Mouse (Mus musculus): ENCODE measurements at regions not wholly inside any gene's neighbourhood (a gene's known extent, or its start where the extent isn't known, plus 50 kb on each side); places are given as distances from the start of the nearest gene placed in this dataset.
A peak's percentile ranks its signal among the peaks of the same experiment; 100 is the strongest.

DNA sequence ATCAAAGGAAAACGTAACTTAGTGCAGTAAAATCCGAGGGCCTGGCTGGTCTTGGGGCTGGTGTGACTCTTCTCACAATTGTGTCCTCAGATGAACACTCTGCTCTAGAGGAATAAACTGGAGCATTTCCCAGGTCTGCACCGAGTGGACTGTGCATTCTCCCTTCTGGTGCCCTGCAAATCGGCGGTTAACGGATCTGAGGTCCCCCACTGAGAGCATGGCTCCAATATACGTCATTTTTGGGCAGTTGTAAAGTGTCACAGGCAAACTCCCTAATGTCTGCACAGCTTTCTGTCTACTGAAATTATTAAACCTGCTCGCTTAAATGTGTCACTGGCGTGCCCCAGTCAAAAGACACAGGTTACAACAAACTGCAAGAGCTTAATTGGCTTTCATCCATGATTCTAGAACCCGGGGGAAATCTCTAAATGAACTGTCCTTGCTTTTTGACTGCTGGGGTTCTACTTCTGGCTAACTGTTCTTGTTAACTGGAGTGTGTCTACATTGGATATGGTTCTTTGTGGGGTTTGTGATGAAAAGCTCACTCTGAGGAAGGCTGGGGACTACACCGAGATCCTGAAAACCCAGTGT, 93.7 kb upstream of the Gm47985 start:
- DNase-seq, result no peak

DNA sequence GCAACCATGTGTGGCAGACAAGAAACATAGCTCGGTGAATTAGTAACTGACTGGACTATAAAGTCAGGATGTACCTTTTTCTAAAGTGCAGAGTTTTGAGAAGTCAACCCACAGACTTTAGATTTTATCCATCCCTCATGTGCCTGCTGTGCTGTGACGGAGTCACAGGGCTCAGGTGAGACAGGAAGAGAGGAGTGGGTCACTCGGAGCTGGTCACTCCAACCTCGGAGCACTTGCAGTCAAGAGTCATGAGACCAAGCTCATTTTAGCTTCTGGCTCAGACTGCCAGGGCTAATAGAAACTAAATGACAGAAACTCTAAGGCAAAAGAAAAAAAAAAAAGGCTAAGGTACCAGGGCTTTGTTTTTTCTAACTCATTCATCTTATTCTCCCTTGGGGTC, 90.3 kb upstream of the Gm47985 start:
- peak in 1 of 2 experiments; percentile 25 for DNase-seq

DNA sequence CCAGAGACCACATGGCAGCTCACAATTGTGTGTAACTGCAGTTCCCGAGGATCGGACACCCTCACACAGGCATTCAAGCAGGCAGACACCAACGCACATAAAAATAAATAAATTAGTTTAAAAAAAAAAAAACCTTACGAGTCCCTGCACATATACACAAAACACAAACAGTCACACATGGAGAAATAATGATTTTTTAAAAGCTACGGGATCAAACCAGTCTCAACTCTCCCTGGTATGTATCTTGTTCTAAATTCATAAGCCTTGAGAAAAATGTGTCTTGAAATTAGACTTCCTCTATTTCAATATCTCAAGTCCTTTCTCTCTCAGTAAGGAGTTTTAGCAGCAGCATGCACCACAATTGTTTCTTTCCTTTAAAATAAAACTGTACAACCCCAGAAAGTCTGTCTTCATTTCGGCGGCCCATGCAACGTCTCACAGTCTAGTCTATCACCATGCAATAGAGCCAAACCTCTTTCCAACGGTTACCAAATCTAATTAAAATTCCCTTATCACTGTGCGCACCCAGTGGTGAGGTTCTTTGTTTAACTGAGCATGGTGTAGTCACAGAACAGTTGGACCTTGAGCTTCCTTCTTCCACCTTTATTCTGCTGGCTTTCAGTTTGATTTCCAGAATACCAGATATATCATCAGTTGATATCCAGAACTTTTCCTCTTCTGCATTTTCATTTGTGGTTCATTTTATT, 86.8 kb upstream of the Gm47985 start:
- DNase-seq, result no peak

DNA sequence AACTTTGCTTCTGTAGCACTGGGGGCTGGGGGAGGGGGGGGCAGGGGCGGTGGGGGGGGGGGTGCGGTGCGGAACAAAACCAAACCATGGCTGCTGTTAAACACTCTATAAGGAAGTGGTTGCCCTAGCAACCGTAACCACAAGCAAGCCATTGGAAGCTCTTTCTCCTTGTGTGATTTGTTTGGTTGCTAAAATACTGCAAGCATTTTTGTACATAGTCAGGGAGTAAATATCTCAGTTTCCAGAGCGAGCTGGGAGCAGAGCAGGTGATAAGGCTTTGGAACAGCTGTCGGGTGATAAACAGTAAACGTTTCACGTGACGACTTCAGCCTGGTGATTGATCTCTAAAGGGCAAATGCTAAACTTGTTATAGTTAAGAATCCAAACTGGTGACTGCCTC, 86.3 kb upstream of the Gm47985 start:
- DNase-seq, result no peak

DNA sequence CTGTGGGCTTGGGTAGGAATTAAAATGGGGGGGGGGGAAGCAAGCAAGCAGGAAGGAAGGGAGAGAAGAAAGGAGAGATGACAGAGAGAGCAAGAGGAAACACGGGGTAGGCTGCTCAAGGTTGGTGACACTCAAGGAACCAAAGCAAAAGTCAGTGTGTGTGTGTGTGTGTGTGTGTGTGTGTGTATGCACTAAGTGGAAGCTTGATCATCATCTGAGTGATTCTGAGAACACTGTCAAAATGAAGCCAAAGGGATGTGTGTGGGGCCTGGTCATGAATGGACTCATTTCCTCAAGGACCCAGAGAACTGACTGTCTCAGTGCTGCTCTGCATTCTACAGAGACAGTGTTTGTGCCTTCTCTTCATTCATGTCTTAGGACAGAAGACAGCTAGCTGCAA, 84.8 kb upstream of the Gm47985 start:
- DNase-seq, result no peak

DNA sequence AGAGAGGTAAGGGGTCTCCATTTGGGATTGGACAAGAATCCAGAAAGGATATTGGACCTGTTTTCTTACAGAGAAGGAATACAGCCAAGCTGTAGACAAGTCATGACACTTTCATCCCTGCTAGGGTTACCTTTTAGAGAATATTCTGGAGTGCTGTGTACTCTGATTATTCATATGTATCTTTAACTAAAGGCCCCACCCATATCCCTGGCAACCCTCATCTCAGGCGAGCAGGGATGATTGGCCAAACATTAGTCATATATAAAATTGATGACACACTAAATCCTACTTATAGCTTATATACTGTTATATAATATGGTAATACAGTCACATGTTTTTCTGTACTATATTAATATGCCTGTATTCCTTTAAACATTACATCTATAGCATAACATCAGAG, 83.6 kb upstream of the Gm47985 start:
- no peak for DNase-seq

DNA sequence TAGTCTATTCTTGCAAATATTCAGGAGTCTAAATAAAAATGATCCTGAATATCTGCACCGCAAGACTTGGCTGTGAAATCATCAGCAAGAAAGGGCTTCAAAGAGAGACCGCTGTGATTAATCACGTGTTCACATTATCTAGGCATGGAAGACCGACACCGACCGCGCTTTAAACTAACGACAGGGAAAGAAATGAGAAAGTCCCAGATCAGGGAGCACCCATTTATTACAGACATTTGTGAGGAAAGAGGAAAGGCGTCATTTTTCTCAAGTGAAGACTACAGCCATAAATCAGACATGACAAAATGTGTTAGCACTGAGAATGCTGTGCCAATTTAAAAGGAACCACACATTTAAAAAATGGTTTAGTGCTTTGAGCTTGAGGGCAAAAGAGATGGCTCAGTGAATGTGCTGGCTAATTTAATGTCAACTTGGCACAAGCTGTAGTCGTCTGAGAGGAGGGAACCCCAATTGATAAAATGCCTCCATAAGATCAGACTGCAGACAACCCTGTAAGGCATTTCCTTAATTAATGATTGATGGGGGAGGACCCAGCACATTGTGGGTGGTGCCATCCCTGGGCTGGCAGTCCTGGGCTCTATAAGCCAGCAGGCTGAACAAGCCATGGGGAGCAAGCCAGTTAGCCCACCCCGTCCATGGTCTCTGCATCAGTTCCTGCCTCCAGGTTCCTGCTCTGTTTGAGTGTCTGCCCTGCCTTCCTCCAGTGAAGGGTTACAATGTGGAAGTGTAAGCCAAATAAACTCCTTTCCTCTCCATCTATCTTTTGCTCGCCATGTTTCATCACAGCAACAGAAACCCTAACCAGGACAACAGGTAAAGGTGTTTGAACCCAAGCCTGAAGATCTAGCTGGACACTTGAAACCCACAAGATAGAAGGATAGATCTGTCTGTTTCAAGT, 81.5 kb upstream of the Gm47985 start:
- peak; percentile 24 to 29 for DNase-seq

DNA sequence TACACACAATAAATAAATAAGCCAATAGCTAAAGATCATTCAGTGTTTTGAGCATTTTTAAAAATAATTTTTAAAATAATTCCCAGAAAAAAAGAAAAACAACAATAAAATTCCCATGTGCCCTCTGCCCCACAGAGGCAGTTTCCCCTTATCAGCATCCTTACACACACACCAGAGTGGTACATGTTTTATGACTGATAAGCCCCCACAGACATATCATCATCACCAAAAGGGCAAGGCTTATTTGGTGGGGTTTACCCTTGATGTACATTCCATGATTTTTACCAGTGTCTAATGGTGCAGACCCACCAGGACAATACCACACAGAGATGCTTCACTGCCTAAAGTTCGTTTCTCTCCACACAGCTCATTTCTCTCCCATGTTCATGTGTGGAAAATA, 80.8 kb upstream of the Gm47985 start:
- DNase-seq, result no peak

DNA sequence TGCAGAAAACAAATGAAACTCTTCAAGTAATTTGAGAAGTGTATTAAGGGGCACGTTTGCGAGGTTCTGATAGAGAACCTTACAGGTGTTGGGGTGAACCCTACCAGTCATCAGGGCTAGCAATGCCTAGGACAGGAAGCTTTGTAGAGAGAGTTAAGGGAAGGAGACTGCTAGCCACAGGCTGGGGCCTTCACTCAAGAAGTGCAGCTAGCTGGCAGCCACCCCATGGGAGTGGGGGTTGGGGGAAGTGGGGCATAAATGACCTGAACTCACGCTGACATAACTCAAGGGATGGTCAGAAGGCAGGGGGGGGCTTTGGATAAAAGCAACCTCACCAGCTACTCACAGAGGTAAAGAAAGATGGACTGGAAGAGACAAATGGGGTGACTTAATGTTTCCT, 80.3 kb upstream of the Gm47985 start:
- no peak for DNase-seq

DNA sequence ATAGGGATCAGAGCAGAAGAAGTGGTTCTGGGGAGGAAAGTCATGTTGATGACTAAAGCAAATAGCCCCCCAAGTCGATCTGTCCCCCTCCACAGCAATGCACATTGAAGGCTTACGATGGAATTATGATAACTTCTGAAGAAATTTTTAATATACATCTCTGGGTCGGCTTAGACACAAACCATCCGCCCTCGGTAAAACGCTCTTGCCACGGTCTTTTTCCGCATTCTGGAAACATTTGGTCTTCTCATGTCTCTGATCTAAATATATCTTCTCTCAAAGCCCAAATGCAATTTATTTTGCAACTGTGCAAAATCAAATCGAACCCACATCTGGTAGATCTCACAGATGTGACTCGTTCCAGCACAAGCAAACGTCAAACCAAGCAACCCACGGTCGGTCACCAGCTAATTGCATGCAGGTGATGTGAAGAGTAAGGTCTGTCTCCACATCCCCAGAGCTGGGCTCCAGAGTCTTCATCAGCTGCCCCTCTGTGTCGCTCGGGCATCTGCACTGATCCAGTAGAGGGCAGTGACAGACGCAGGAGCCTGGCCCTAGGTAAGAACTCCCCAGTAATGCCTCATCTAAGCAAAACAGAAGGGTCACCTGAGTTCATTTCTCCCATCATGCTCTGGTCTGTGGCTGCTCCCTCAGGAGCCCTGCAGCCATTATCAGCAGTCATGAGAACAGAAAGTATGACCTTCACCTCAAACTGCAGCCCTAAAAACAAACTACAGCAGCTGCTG, 79.5 kb upstream of the Gm47985 start:
- peak; percentile 39 to 48 for DNase-seq

DNA sequence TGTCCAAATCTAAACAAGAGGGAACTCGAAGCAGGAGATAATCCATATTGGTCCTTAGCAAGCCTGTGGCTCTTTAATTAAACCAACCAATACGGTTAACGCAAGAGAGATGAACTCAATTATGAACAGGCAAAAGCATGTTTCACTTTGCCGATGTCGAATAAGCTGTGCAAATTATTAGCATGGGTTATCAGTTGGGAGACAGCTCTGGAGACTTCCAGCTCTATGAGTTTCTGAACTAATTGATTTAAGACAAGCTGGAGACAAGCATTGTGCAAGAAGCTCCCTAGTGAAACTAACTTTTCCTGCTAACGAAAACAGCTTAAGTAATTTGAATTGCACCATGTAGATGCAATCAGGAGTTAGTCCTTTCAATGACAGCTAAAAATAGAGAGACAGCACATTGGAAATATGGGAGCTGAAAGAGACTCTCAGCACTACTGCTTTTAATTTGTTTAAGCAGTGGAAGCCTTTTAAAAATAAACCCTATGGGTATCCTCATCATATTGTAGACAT, 78.8 kb upstream of the Gm47985 start:
- no peak for DNase-seq

DNA sequence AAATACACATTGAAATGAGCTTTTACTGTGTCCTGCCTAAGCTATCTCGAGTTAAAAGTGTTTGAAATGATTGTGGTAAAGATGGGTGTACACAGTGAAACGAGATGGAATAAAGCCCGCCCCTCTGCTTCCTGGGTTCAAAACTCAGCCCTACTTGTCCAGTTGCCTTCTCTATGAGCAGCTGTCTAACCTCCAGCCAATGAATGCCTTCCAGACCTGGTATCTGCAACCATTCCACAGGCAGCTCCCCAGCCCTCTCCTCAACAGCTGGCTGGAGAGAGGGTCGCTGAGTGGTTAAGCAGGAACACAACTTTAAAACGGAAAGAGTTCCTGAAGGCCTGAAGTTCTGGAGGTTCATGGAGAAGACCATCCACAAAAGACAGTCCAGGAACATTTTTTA, 78.0 kb upstream of the Gm47985 start:
- no peak for DNase-seq

DNA sequence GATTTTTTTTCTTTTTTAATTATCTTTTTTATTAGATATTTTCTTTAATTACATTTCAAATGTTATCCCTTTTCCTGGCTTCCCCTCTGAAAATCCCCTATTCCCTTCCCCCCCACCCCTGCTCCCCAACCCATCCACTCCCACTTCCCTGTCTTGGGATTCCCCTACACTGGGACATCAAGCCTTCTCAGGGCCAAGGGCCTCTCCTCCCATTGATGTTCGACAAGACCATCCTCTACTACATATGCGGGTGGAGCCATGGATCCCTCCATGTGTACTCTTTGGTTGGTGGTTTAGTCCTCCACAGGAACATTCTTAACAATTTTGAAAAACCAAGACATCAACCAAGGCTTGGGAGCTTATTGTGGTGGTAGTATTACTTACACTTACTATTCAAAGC, 77.5 kb upstream of the Gm47985 start:
- DNase-seq, result no peak

DNA sequence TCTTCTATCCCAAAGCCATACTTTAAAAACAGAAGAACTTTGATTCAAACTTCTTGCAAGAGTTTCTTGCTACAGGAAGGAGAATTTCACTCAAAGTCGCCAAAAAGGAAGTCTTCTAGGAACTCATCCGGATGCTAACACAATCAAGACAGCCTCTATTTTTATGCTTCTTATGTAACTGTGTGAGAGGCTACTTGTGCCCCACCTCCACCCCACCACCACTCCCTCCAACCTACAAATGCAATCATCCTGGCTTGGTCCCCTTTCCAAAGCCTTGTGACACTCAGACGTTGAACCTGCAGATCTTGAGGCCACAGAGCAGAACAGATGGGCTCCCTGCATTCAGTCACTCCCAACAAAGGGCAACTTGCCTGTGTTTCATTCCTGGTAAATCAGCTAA, 77.1 kb upstream of the Gm47985 start:
- peak; percentile 35 to 36 for DNase-seq

DNA sequence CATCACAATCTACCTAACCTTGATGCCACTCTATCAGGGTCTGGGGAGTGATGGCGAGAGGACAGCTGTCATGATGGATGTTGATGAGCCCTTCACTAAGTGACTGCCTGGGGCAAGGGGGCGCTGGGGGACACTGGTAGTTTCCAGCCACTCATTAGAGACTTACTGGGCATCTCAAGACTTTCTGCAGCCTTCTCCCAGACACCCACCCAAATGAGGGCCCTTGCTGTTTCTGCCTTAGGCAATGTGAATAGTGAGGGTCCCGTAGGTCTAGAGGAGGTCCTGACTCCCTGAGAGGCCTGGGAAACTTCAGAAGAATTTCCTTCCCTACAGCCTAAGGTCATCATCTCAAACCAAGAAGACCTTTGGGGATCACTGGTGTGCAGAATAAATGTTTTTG, 74.9 kb upstream of the Gm47985 start:
- no peak for DNase-seq

DNA sequence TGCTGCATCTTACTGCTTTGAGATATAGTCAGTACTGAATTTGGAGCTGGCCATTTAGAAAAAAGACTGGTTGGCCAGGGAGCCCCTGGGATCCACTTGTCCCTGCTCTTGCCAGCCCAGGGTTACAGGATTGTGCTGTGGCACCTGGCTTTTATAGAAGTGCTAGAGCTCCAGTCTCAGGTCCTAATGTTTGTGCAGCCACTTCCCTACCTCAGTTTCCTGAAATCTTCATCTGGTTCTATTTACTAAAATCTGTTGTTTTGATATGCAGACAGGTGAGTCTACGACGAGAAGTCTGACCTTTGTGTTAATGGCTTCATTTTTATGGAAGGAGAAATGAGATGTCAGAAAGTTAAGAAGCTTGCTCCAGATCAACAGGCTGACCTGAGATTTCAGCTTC, 73.0 kb upstream of the Gm47985 start:
- DNase-seq, result no peak

DNA sequence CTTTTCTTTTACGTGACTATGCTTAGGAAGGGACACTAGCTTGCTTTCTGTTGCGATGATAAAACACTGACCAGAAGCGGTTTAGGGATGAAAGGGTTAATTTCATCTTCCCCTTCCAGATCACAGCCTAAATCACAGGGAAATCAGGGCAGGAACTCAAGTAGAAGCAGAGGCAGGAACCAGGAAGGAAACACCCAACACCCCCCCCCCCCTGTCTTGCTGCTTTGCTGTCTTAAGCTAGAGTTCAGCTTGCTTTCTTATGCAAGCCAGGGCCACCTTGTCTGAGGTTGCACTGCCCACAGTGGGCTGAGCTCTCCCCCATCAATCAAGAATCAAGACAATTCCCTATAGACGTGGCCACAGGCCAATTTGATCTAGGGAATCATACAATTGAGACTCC, 71.9 kb upstream of the Gm47985 start:
- no peak for DNase-seq

DNA sequence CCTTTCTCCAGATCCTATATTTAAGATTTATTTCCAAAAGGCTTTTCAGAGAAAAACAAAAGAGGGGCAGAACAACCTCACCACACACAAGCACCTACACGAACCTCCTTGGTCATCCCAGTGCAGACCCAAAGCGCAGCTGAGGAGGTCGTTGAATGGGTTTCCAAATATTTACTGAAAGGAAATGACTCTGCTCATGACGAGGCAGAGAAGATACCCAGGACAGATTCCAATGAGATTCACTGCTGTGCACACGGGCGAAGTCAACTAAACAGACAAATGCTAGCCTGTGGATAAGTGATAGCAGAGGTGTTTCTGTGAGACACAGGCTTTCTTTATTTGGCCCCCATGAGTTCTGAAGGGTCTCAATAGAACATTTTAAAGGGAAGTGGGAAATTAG, 70.7 kb upstream of the Gm47985 start:
- no peak for DNase-seq

DNA sequence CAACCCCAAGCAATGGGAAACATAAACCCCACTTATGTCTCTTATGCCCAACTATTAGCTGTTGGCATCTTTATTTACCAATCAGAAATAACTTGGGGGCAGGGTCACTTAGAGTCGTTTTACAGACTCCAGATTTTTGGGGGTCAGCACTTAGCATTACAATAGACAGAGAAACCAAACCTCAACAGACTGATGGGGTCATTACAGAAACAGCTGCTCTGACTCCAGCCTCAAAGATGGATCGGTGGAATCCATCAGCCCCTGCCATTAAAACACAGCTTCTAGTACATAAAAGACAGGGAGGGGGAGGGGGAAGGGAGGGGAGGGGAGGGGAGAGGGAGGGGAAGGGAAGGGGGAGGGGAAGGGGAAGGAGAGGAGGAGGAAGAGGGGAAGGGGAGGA, 69.9 kb upstream of the Gm47985 start:
- DNase-seq, result no peak

DNA sequence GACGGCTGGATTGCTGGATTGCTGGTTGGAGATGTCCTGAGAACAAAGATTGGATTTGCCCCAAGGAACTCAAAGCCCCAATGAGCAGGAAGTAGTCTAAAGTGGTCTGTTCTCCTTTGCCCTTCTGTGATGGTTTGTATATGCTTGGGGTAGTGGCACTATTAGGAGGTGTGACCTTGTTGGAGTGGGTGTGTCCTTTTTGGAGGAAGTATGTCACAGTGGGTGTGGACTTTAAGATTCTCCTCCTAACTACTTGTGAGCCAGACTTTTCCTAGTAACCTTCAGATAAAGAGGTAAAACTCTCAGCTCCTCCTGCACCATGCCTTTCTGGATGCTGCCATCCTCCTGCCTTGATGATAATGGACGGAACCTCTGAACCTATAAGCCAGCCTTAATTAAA, 69.1 kb upstream of the Gm47985 start:
- no peak for DNase-seq

DNA sequence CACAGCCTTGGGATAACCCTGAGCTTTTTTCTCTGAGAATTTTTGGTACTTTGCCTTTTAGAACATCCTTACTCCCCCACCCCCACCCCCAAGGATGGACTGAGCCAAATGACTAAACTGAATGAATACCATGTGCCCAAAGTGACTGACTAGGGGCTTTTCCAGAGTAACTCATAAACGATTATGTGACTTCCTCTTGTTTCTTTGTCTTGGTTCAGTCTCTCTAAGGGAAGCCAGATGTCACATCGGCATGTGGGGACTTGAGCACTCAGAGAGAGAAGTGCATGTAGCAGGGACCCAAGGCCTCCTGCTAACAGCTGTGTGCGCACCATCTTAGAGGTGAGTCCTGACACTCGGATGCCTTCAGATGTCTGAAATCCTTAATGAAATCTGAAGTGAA, 63.8 kb upstream of the Gm47985 start:
- no peak for DNase-seq

DNA sequence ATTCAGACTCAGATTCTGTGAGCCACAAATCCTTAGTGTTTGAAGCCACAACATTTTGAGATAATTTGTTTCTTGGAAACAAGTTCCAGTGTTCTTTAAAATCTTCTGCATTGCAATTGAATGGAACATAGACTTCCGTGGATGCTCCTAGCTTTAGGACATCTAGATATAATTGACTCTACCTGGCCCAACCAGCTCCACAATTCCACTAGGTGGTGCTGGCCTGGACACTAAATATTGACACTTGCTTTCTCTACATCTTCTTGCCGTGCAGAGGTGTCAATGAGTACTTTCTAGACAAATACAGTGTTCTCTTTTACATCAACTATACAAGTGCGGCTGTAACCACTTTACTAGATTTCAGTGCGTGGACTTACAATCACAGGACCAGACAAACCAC, 63.4 kb upstream of the Gm47985 start:
- no peak for DNase-seq

DNA sequence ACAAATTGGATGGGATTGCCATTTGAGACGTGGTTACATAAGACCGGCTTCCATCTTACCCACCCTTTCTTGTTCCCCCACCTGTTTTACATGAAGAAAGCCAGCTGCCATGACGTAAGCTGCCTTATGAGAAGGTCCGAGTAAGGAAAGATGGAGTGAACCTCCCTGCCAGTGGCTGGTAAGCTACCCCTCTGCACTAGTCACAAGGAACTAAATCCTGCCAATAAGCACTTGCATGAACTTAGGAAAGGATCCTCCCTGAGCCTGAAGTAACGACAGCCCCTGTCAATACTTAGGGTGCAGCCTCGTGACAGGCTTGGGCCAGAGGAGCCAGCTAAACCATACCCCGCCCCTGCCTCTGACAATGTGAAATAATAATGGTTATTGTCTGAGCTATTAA, 62.8 kb upstream of the Gm47985 start:
- no peak for DNase-seq
